Comparison of ENCODE assay signal across 8 mouse cellular contexts in genomic region chr4:154328836-154329235, GRCm38 (mm10). TPM values are rescaled to one million over a fixed set of nuclear protein-coding genes. Genes with fewer than 3 reads are reported as not detected.
DNase-seq lines count a peak whose midpoint lies in the region; ATAC-seq lines count a peak whose summit lies in the region.

No protein-coding gene starts in this region.

- H3K9me3 ChIP-seq in hindbrain, embryonic 15.5 days = no peaks in the 10 kb centered on the region

- ATAC-seq in CD4-positive, CD25-positive, alpha-beta regulatory T cell, adult 4 months = no peak
- ATAC-seq in frontal cortex, adult (ENCODE audit: low TSS enrichment) = peak; percentile 74; the same call in 1 of the 2 replicates
- ATAC-seq in hindbrain, embryonic 15.5 days (ENCODE audit: low FRiP score, low read depth) = peak; percentile 60

- no peaks in the 10 kb centered on the region for H3K36me3 ChIP-seq in hindbrain, embryonic 15.5 days

- H3K9ac ChIP-seq in hindbrain, embryonic 15.5 days = no peak overlapping the region

- 7% methylated on average over 6 of the region's 6 CpGs for WGBS in hindbrain, embryonic 15.5 days

- H3K27me3 ChIP-seq in hindbrain, embryonic 15.5 days = peaks cover 19% of the 10 kb centered on the region; the same call in 1 of the 2 replicates

- H3K27ac ChIP-seq in hindbrain, embryonic 15.5 days (replicated peaks) = no peak overlapping the region

- H3K4me1 ChIP-seq in hindbrain, embryonic 15.5 days (replicated peaks) = peaks cover 18% of the 10 kb centered on the region

- no peak overlapping the region for H3K4me3 ChIP-seq in hindbrain, embryonic 15.5 days

- peak overlapping the region; percentile 27 for H3K4me2 ChIP-seq in hindbrain, embryonic 15.5 days

- peak; percentile 69 for DNase-seq in CD4-positive, CD25-positive, alpha-beta regulatory T cell, adult 2 months (ENCODE audit: low read depth, low spot score)
- DNase-seq in cerebellum, adult 9-10 months = peak; percentile 63
- DNase-seq in layer of hippocampus, postnatal 25 days (ENCODE audit: extremely low spot score in 1 of 2, low spot score in 1 of 2) = peak; percentile 60 to 82
- peak; percentile 81 for DNase-seq in lung, postnatal 10 days
- DNase-seq in right cerebral cortex, postnatal 14 days = peak; percentile 66

RNA-seq across cellular contexts. Expression of gene B230104I21Rik, which starts 7.1 kb away (rescaled TPM):
- polyA plus RNA-seq in CD4-positive, CD25-positive, alpha-beta regulatory T cell, adult 4 months (2017; shearing (Covaris generic)) = not detected
- polyA plus RNA-seq in hindbrain, embryonic 15.5 days (2015; fragmentation: Nextera tagmentation; extraction: Ambion mirVana) = not detected in 2 replicates
- 1 to 10 TPM in 1 of 2 experiments, under 1 TPM in 1; 0.32 to 1.0 TPM for total RNA-seq in layer of hippocampus, postnatal 25 days (2021)

RNA-seq across cellular contexts. Expression of gene Arhgef16, which starts 27.4 kb away (rescaled TPM):
- polyA plus RNA-seq in CD4-positive, CD25-positive, alpha-beta regulatory T cell, adult 4 months (2017; shearing (Covaris generic)) = under 1 TPM in 1 of 2 experiments, not detected in 1; 0.39 TPM
- polyA plus RNA-seq in hindbrain, embryonic 15.5 days (2015; fragmentation: Nextera tagmentation; extraction: Ambion mirVana) = 1.5 and 1.6 TPM in 2 replicates
- under 1 TPM; 0.20 to 0.82 TPM for total RNA-seq in layer of hippocampus, postnatal 25 days (2021)
